Mouse (Mus musculus) spleen, adult 2 months (tissue): Measurements from ENCODE around the gene Fam104a.

Source experiments
- CTCF ChIP-seq: fragments of 200-500 bp; IDR thresholded peaks from 2 replicates; pipeline ENCODE4 v1.5.1; 2011; ENCODE audit warnings: mild to moderate bottlenecking, inconsistent platforms; ENCODE audit not compliant: insufficient read depth, insufficient read length, insufficient replicate concordance; ENCODE audit errors: extremely low read depth
- POLR2A ChIP-seq: fragments of 200-500 bp; IDR thresholded peaks from 2 replicates; pipeline ENCODE4 v1.6.1; 2011; ENCODE audit warnings: low read depth, low read length, inconsistent platforms

GRCm38 (mm10) chr11:113703758-113704157 lies 19.8 kb upstream of the Fam104a start:
- TF ChIP-seq CTCF: peak; percentile 97
- TF ChIP-seq POLR2A: no peak
